Mouse (Mus musculus) embryonic stem cell, embryonic (primary cell): ENCODE measurements around the gene Zfp146.

Experiments
- CTCF ChIA-PET, 4 experiments: fragments of 300-600 bp in 2 of 4; fragments of 350-600 bp in 2 of 4; sonication (Branson Sonifier 250); formaldehyde crosslinking; loops; one replicate each; lab custom pipeline; 2022; ENCODE audit warnings: inconsistent platforms in 2 of 4; lab: Charles Lee
- POLR2A ChIA-PET, 4 experiments: fragments of 300-600 bp in 2 of 4; fragments of 350-600 bp in 2 of 4; sonication (Branson Sonifier 250); formaldehyde crosslinking; loops; one replicate each; lab custom pipeline; 2022; ENCODE audit warnings: antibody characterized with exemption in 4 of 4, inconsistent platforms in 1 of 4; lab: Charles Lee

The Zfp146 gene

GRCm38 (mm10) chr7:30197592-30198129, 28.1 kb upstream of the Zfp146 start:
- CTCF ChIA-PET = interaction anchor here (0.6 to 4.9 kb wide), 26 partner anchors 8 to 825 kb away, joined by 3 to 51 read pairs (median 6); partner anchors contain the start of genes Cox7a1 (in 2 of the 4) and Zfp146 (in 1 of the 4)
- POLR2A ChIA-PET = interaction anchor here (0.5 to 8.5 kb wide), 42 partner anchors 8 to 1480 kb away, joined by 3 to 127 read pairs (median 4); partner anchors contain the start of genes Cox7a1 (in 4 of the 4), Thap8 (in 3 of the 4), Wdr62 (in 3 of the 4) and Zfp146 (in 2 of the 4)

GRCm38 (mm10) chr7:30196171-30196570, 26.6 kb upstream of the Zfp146 start:
- ChIA-PET POLR2A (interaction anchor here in 3 of 4 experiments (1.0 to 8.5 kb wide), 15 partner anchors 10 to 213 kb away, joined by 3 to 127 read pairs (median 11); partner anchors contain the start of genes Cox7a1 (in 3 of the 3), Polr2i (in 1 of the 3), Tbcb (in 1 of the 3) and Thap8 (in 1 of the 3)), CTCF (interaction anchor here in 3 of 4 experiments (0.6 to 4.9 kb wide), 8 partner anchors 9 to 908 kb away, joined by 3 to 36 read pairs (median 6); partner anchors contain the start of genes Cox7a1 (in 1 of the 3) and Zfp146 (in 1 of the 3))

GRCm38 (mm10) chr7:30195461-30195860, 25.9 kb upstream of the Zfp146 start:
- CTCF ChIA-PET = interaction anchor here (0.6 to 2.1 kb wide), 10 partner anchors 10 to 1327 kb away, joined by 3 to 17 read pairs (median 5); partner anchors contain the start of genes Polr2i (in 1 of the 4) and Tbcb (in 1 of the 4)
- POLR2A ChIA-PET = interaction anchor here (0.7 to 8.5 kb wide), 26 partner anchors 8 to 111 kb away, joined by 3 to 127 read pairs (median 6); partner anchors contain the start of genes Cox7a1 (in 3 of the 4), Thap8 (in 2 of the 4), Wdr62 (in 2 of the 4) and Polr2i (in 1 of the 4)

GRCm38 (mm10) chr7:30194884-30195283, 25.3 kb upstream of the Zfp146 start:
- CTCF ChIA-PET = interaction anchor here (0.6 to 2.3 kb wide), 11 partner anchors 10 to 1327 kb away, joined by 3 to 17 read pairs (median 5); partner anchors contain the start of genes Polr2i (in 1 of the 4) and Tbcb (in 1 of the 4)
- POLR2A ChIA-PET = interaction anchor here (0.6 to 8.5 kb wide), 30 partner anchors 9 to 261 kb away, joined by 3 to 127 read pairs (median 5); partner anchors contain the start of genes Cox7a1 (in 3 of the 4), Thap8 (in 2 of the 4), Wdr62 (in 2 of the 4) and Zfp146 (in 2 of the 4)

GRCm38 (mm10) chr7:30194101-30194831, 24.7 kb upstream of the Zfp146 start:
- POLR2A ChIA-PET = interaction anchor here (0.6 to 8.5 kb wide), 45 partner anchors 8 to 980 kb away, joined by 3 to 127 read pairs (median 5); partner anchors contain the start of genes Cox7a1 (in 3 of the 4), Zfp146 (in 3 of the 4), Thap8 (in 2 of the 4) and Wdr62 (in 2 of the 4)
- CTCF ChIA-PET = interaction anchor here in 3 of 4 experiments (0.6 to 2.3 kb wide), 12 partner anchors 9 to 39 kb away, joined by 3 to 12 read pairs (median 4); partner anchors contain the start of genes Polr2i (in 1 of the 3) and Tbcb (in 1 of the 3)

GRCm38 (mm10) chr7:30193581-30194100, 24.1 kb upstream of the Zfp146 start:
- ChIA-PET CTCF (interaction anchor here in 2 of 4 experiments (0.7 to 2.3 kb wide), 5 partner anchors 10 to 39 kb away, joined by 3 to 12 read pairs (median 8); partner anchors contain the start of genes Polr2i (in 1 of the 2) and Tbcb (in 1 of the 2)), POLR2A (interaction anchor here (0.6 to 8.5 kb wide), 36 partner anchors 8 to 262 kb away, joined by 3 to 127 read pairs (median 6); partner anchors contain the start of genes Cox7a1 (in 3 of the 4), Thap8 (in 3 of the 4), Wdr62 (in 3 of the 4) and Zfp146 (in 2 of the 4))

- POLR2A ChIA-PET = interaction anchor here (0.5 to 8.5 kb wide), 27 partner anchors 7 to 416 kb away, joined by 3 to 127 read pairs (median 6); partner anchors contain the start of genes Thap8 (in 3 of the 4), Wdr62 (in 3 of the 4), Cox7a1 (in 2 of the 4) and Zfp146 (in 2 of the 4)
- CTCF ChIA-PET = interaction anchor here in 2 of 4 experiments (1.5 to 2.3 kb wide), 3 partner anchors 10 to 24 kb away, joined by 4 to 12 read pairs (median 8); no protein-coding TSS in a partner anchor
Observed at GRCm38 (mm10) chr7:30193013-30193412, 23.5 kb upstream of the Zfp146 start.

- POLR2A ChIA-PET = interaction anchor here in 3 of 4 experiments (0.5 to 3.5 kb wide), 8 partner anchors 14 to 1902 kb away, joined by 3 to 14 read pairs (median 4); partner anchors contain the start of genes Thap8 (in 1 of the 3) and Wdr62 (in 1 of the 3)
- CTCF ChIA-PET = interaction anchor here in 2 of 4 experiments (0.7 to 2.1 kb wide), 2 partner anchors 25 to 76 kb away, joined by 3 to 8 read pairs; no protein-coding TSS in a partner anchor
Observed at GRCm38 (mm10) chr7:30192088-30192487, 22.5 kb upstream of the Zfp146 start.

GRCm38 (mm10) chr7:30189116-30189491, 19.6 kb upstream of the Zfp146 start:
- ChIA-PET POLR2A (interaction anchor here (0.6 to 9.1 kb wide), 25 partner anchors 8 to 326 kb away, joined by 3 to 127 read pairs (median 4); partner anchors contain the start of genes Capns1 (in 4 of the 4), Thap8 (in 2 of the 4), Wdr62 (in 2 of the 4) and Zfp146 (in 2 of the 4)), CTCF (interaction anchor here (0.5 to 5.0 kb wide), 12 partner anchors 9 to 31 kb away, joined by 3 to 36 read pairs (median 4); partner anchors contain the start of gene Capns1 (in 2 of the 4))

- ChIA-PET CTCF (interaction anchor here (0.5 to 5.0 kb wide), 12 partner anchors 9 to 256 kb away, joined by 3 to 36 read pairs (median 4); partner anchors contain the start of gene Capns1 (in 2 of the 4)), POLR2A (interaction anchor here (0.6 to 9.1 kb wide), 30 partner anchors 8 to 967 kb away, joined by 3 to 127 read pairs (median 4); partner anchors contain the start of genes Capns1 (in 4 of the 4), Thap8 (in 2 of the 4), Wdr62 (in 2 of the 4) and Zfp146 (in 2 of the 4))
Observed at GRCm38 (mm10) chr7:30188344-30189115, 19.0 kb upstream of the Zfp146 start.

GRCm38 (mm10) chr7:30184641-30185348, 15.2 kb upstream of the Zfp146 start:
- CTCF ChIA-PET = interaction anchor here (0.6 to 5.0 kb wide), 18 partner anchors 12 to 447 kb away, joined by 3 to 36 read pairs (median 4); partner anchors contain the start of gene Capns1 (in 4 of the 4)
- POLR2A ChIA-PET = interaction anchor here (0.5 to 9.1 kb wide), 41 partner anchors 10 to 1203 kb away, joined by 3 to 127 read pairs (median 4); partner anchors contain the start of genes Capns1 (in 4 of the 4), Zfp146 (in 3 of the 4), Gm26920 (in 2 of the 4) and Thap8 (in 2 of the 4)

GRCm38 (mm10) chr7:30183879-30184289, 14.3 kb upstream of the Zfp146 start, which contains the start of gene Cox7a1:
Gene Cox7a1 (plus strand): TSS chr7:30184144.
- ChIA-PET CTCF (interaction anchor here (0.6 to 2.0 kb wide), 18 partner anchors 11 to 675 kb away, joined by 3 to 20 read pairs (median 4); partner anchors contain the start of gene Capns1 (in 4 of the 4)), POLR2A (interaction anchor here (0.5 to 9.1 kb wide), 42 partner anchors 11 to 1202 kb away, joined by 3 to 127 read pairs (median 4); partner anchors contain the start of genes Capns1 (in 4 of the 4), Thap8 (in 3 of the 4), Wdr62 (in 3 of the 4) and Zfp146 (in 3 of the 4))

GRCm38 (mm10) chr7:30183189-30183588, 13.6 kb upstream of the Zfp146 start:
- CTCF ChIA-PET = interaction anchor here (0.6 to 2.0 kb wide), 7 partner anchors 12 to 250 kb away, joined by 3 to 20 read pairs (median 6); partner anchors contain the start of gene Capns1 (in 1 of the 4)
- POLR2A ChIA-PET = interaction anchor here (0.6 to 9.1 kb wide), 10 partner anchors 13 to 964 kb away, joined by 3 to 127 read pairs (median 3); partner anchors contain the start of genes Capns1 (in 2 of the 4), Gm26920 (in 1 of the 4), Zfp146 (in 1 of the 4) and Zfp566 (in 1 of the 4)

GRCm38 (mm10) chr7:30181929-30182328, 12.4 kb upstream of the Zfp146 start:
- ChIA-PET POLR2A (interaction anchor here in 3 of 4 experiments (1.0 to 9.1 kb wide), 5 partner anchors 12 to 23 kb away, joined by 3 to 127 read pairs (median 4); partner anchors contain the start of genes Capns1 (in 2 of the 3) and Zfp146 (in 2 of the 3)), CTCF (interaction anchor here (0.7 to 1.1 kb wide), 6 partner anchors 15 to 35 kb away, joined by 3 to 8 read pairs (median 4); partner anchors contain the start of gene Capns1 (in 1 of the 4))
